Mouse (Mus musculus): ENCODE data around the gene Aagab. TPM values are rescaled to one million over a fixed set of nuclear protein-coding genes. Genes with fewer than 3 reads are reported as not detected.
A peak's percentile ranks its signal among the peaks of the same experiment; 100 is the strongest.

The Aagab gene
- total RNA-seq (2021): 10 to 100 TPM; 52.8 to 54.2 TPM
- long read RNA-seq, experiment 1, full-length matches to known transcripts: 59 of 105 reads
- long read RNA-seq, experiment 1, partial matches to known transcripts: 7 of 105 reads
- long read RNA-seq, experiment 1, other reads (novel, unspliced or antisense): 39 of 105 reads
- long read RNA-seq, experiment 2, full-length matches to known transcripts: 34 of 79 reads
- long read RNA-seq, experiment 2, partial matches to known transcripts: 9 of 79 reads
- long read RNA-seq, experiment 2, other reads (novel, unspliced or antisense): 36 of 79 reads

DNA sequence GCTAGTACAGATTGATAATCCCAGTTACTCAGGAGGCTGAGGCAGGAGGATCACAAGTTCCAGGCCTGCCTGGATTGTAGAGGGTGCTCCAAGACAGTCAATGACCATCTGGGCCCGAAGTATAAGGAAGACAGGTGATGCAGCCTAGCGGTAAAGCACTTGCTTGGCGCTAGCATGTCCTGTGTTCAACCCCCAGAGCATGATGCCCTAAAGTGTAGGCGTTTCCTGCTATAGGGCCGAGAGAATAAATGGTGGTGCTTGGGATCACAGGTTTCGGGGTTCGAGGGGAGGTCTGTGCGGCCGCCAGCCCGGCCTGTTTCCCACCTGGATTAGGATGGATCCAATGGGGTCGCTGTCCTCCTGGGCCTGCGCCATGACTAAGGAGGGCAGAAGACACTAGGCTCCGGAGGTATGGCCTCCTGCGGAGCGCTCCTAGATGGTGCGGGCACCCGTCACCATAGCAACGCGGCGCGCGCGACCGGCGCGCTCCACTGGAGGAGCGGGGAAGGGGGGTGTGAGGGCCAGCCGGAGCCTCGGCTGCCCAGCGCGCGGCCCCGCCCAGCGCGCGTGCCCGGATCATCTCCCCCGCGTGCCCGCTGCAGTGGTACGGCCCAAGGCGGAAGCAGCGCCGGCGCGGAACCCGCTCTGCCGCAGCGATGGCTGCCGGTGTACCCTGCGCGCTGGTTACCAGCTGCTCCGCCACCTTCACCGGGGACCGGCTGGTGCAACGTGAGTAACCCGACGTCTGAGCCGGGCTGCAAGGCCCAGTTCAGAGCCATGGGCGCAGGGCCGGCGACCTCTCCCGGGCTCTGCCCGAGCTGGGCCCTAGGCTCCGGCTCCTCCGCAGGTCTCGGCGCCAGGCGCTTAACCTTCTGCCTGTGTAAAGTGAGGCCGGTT lies at the start of gene Aagab, which contains the start of gene Iqch:
Aagab (plus strand) TSS at position 618 of the 897 bp plus-strand sequence.
Iqch (minus strand) TSS at position 451 of the 897 bp plus-strand sequence.
- Histone ChIP-seq H3K27ac (peak within 1 kb of the TSS; percentile 88), H3K4me3 (peak within 1 kb of the TSS; percentile 96)
- intact Hi-C loops (cut with DNase I): loop anchor here (5.0 kb wide), 1 partner anchor 205 kb away; the partner anchor contains the start of gene 2300009A05Rik
- TF ChIP-seq CTCF (IDR thresholded peaks at IDR 0.05): no peak; the same call in 1 of the 2 replicates
- peak; percentile 98 to 99 for DNase-seq (ENCODE audit: extremely low spot score in 1 of 2, low spot score in 2 of 2)

DNA sequence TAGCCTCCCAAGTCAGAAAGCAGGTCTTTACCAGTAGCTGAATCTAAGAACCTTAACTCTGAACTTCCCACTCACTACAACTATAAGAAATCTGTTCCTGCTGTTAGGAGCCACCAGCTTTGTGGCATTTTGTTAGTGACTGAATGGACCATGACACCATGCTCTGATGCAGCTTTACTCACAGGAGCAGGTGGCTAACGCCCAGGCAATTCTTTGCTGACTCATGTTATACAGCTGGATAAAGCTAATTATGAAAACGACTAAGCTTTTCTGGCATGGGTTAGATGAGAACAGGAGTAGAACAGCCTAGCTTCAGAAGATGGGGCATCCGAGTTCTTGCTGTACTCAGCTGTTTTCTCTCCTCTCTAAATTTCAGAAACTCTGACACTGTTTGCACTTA lies 48.8 kb upstream of the Aagab start:
- H3K27ac ChIP-seq: no peak overlapping the region

DNA sequence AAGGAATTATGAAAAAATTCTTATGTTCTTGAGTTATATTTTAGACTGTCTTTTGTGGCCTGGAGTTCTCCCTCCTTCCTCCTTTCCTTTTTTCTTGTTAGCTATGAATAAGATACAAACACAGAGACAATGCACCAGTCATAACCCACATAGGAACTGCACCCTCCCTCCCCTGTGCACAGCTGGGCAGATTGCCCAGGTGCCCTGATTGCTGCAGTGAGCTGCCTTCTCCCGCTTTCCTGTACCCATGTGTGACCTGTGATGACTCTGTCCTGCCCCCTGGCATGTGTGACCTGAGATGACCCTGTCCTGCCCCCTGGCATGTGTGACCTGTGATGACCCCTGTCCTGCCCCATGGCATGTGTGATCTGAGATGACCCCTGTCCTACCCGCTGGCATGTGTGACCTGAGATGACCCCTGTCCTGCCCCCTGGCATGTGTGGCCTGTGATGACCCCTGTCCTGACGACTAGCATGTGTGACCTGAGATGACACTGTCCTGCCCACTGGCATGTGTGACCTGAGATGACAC lies 46.9 kb upstream of the Aagab start:
- intact Hi-C loops (cut with DNase I): no loop called here
- no peak overlapping the region for H3K4me3 ChIP-seq
- TF ChIP-seq CTCF (IDR thresholded peaks at IDR 0.05): no peak
- H3K27ac ChIP-seq: no peak overlapping the region
- DNase-seq (ENCODE audit: extremely low spot score in 1 of 2, low spot score in 2 of 2): no peak

More for the DNA sequence above, 48.8 kb upstream of the Aagab start:
- intact Hi-C loops (cut with DNase I): no loop called here
- no peak overlapping the region for H3K4me3 ChIP-seq
- TF ChIP-seq CTCF (IDR thresholded peaks at IDR 0.05): no peak
- peak in 1 of 2 experiments; percentile 17 for DNase-seq (ENCODE audit: extremely low spot score in 1 of 2, low spot score in 2 of 2)

- no peak overlapping the region for H3K27ac ChIP-seq
- intact Hi-C loops (cut with DNase I): no loop called here
- H3K4me3 ChIP-seq: no peak overlapping the region
- DNase-seq (ENCODE audit: extremely low spot score in 1 of 2, low spot score in 2 of 2): no peak
- TF ChIP-seq CTCF (IDR thresholded peaks at IDR 0.05): no peak
These were observed 46.1 kb upstream of the Aagab start for GRCm38 (mm10) chr9:63556316-63556715.

DNA sequence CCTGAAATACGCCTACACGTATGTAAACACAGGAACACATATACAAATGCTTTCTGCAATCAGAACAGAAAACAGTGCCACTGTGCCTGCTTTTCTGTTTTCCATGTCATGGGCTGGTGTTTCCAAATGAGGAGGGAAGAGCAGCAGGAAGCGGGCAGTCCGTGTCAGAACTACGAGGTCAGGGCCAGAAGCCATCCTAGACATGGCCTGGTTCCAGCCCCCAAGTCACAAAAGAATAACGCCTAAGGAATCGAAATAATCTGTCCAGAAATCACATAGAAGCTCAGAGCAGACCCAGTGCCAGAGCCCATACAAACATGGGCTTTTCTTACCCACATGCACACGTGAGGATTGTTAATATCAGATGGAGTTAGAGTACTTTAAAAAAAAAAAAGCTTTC lies 45.5 kb upstream of the Aagab start:
- TF ChIP-seq CTCF (IDR thresholded peaks at IDR 0.05): no peak

GRCm38 (mm10) chr9:63561931-63562330 lies 40.5 kb upstream of the Aagab start:
- Histone ChIP-seq H3K4me3 (no peak overlapping the region), H3K27ac (no peak overlapping the region)
- no peak for TF ChIP-seq CTCF (IDR thresholded peaks at IDR 0.05)
- intact Hi-C loops (cut with DNase I): no loop called here
- DNase-seq (ENCODE audit: extremely low spot score in 1 of 2, low spot score in 2 of 2): no peak

More for the DNA sequence above, 45.5 kb upstream of the Aagab start:
- no peak overlapping the region for H3K4me3 ChIP-seq
- no peak for DNase-seq (ENCODE audit: extremely low spot score in 1 of 2, low spot score in 2 of 2)
- H3K27ac ChIP-seq: no peak overlapping the region
- intact Hi-C loops (cut with DNase I): no loop called here

GRCm38 (mm10) chr9:63563436-63563835 lies 39.0 kb upstream of the Aagab start:
- H3K4me3 ChIP-seq: no peak overlapping the region
- intact Hi-C loops (cut with DNase I): no loop called here
- no peak for TF ChIP-seq CTCF (IDR thresholded peaks at IDR 0.05)
- no peak for DNase-seq (ENCODE audit: extremely low spot score in 1 of 2, low spot score in 2 of 2)
- no peak overlapping the region for H3K27ac ChIP-seq

GRCm38 (mm10) chr9:63568314-63568713 lies 34.1 kb upstream of the Aagab start:
- TF ChIP-seq CTCF (IDR thresholded peaks at IDR 0.05): no peak
- intact Hi-C loops (cut with DNase I): no loop called here
- no peak for DNase-seq (ENCODE audit: extremely low spot score in 1 of 2, low spot score in 2 of 2)

DNA sequence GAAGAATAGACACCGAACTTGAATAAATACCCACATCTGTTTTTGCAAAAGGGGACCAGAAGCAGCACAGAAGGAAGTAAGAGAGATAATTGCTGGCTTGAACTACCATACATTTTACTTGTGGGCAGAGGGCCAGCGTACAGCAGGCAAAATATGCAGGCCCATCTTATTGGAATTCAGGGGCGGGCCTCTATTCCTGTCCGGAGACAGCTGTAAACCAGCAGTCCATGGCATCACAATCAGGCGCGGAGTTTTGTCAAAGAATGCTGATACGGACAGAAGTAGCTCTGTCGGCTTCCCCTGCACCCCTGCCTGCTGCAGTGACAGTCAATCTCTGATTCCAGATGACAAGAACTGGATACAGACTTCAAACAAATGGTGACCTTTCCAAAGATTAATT lies 33.7 kb upstream of the Aagab start:
- H3K27ac ChIP-seq: no peak overlapping the region
- TF ChIP-seq CTCF (IDR thresholded peaks at IDR 0.05): no peak
- no peak for DNase-seq (ENCODE audit: extremely low spot score in 1 of 2, low spot score in 2 of 2)
- intact Hi-C loops (cut with DNase I): no loop called here
- no peak overlapping the region for H3K4me3 ChIP-seq

More at GRCm38 (mm10) chr9:63568314-63568713, 34.1 kb upstream of the Aagab start:
- Histone ChIP-seq H3K4me3 (no peak overlapping the region), H3K27ac (no peak overlapping the region)

GRCm38 (mm10) chr9:63571895-63572294 lies 30.6 kb upstream of the Aagab start:
- H3K27ac ChIP-seq: no peak overlapping the region
- intact Hi-C loops (cut with DNase I): loop anchor here (2.0 kb wide), 1 partner anchor 273 kb away; no protein-coding TSS in a partner anchor
- TF ChIP-seq CTCF (IDR thresholded peaks at IDR 0.05): no peak
- no peak for DNase-seq (ENCODE audit: extremely low spot score in 1 of 2, low spot score in 2 of 2)
- H3K4me3 ChIP-seq: no peak overlapping the region

DNA sequence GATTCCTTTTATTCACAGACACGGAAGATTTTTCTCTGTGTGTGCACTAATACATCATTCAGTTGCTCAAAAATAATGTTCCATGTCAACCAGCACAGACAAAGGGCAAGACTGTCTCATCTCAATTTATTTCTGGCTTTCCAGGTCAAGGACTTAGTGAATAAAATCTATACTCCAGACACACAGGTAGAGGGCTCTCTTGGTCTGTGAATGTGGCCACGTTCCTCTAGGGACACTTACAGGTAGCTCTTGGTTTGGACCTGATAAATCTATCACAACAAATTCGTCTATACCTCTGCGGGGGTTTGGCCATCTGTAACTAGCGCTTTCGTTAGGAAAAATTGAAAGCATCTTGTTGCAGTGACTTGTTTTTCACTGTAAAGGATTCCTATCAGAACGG lies 29.6 kb upstream of the Aagab start:
- Histone ChIP-seq H3K4me3 (no peak overlapping the region), H3K27ac (no peak overlapping the region)
- TF ChIP-seq CTCF (IDR thresholded peaks at IDR 0.05): peak; percentile 43
- no peak for DNase-seq (ENCODE audit: extremely low spot score in 1 of 2, low spot score in 2 of 2)
- intact Hi-C loops (cut with DNase I): loop anchor here (2.0 kb wide), 1 partner anchor 272 kb away; no protein-coding TSS in a partner anchor

DNA sequence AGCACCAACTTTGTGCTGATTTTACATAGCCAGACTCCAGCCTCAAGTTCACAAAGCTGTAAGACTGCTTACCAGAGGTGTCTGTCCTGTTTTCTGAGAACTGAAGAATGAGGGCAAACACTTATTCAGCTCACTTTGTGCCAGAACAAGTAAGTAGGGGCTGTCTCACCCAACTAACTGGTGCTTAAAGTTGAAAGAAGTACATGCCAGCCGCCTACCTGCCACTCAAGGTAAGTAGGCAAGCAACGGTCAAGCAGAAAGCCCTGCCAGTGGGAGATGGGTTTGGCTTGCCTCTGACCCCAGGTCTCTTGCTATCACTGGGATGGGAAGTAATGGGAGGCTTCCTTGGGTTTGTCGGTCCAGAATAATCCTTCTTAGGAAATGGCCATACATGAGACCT lies 25.0 kb upstream of the Aagab start:
- Histone ChIP-seq H3K27ac (no peak overlapping the region), H3K4me3 (no peak overlapping the region)
- DNase-seq (ENCODE audit: extremely low spot score in 1 of 2, low spot score in 2 of 2): no peak
- TF ChIP-seq CTCF (IDR thresholded peaks at IDR 0.05): no peak
- intact Hi-C loops (cut with DNase I): no loop called here

Measured in left cerebral cortex, adult 2 months (tissue).